Comparison of ENCODE assay signal across 15 mouse cellular contexts in genomic region chr5:111096750-111097149, GRCm38 (mm10).
DNase-seq lines count a peak whose midpoint lies in the region; ATAC-seq and TF ChIP-seq lines count a peak whose summit lies in the region.
"Had no signal": no experiment of that assay in that cellular context is flagged by ENCODE, and none has a peak within 500 bp of the region (broad histone marks: within the 10 kb centered on the region; RNA-seq: fewer than 3 reads in every experiment).

No protein-coding gene starts in this region.

- DNase-seq in lung, postnatal 25 days (ENCODE audit: low spot score): no peak
- no peak for DNase-seq in Patski (ENCODE audit: low read depth, low spot score)
- DNase-seq in hindbrain, embryonic 11.5 days (ENCODE audit: low spot score): no peak
- no peak for DNase-seq in right cerebral cortex, postnatal 10 days (ENCODE audit: low spot score in 2 of 2)
- no peak for DNase-seq in frontal cortex, postnatal 25 days (ENCODE audit: low spot score in 2 of 2)
- DNase-seq: adrenal gland, adult 8-10 months; gastrocnemius, adult 2 months; heart, postnatal 36 days; right cerebral cortex, adult 18-20 months; thymus, postnatal 14 days had no signal

- no peak overlapping the region for H3K4me2 ChIP-seq in lung, embryonic 15.5 days
- H3K4me2 ChIP-seq in hindbrain, embryonic 11.5 days (replicated peaks; ENCODE audit: low read depth, low read length): no peak overlapping the region
- H3K4me2 ChIP-seq in midbrain, embryonic 16.5 days (ENCODE audit: low read length): no peak overlapping the region

- ATAC-seq in lung, embryonic 15.5 days (ENCODE audit: borderline replicate concordance, extremely low read depth, low FRiP score, low TSS enrichment): no peak
- peak; percentile 67 for ATAC-seq in Patski
- 0 out of 2 replicates have a peak, but pooled peaks have one; percentile 17 for ATAC-seq in hindbrain, embryonic 11.5 days (ENCODE audit: low FRiP score)
- ATAC-seq in midbrain, embryonic 16.5 days: peak; percentile 46; the same call in 1 of the 2 replicates

- in situ Hi-C loops in Patski (cut with MboI; ENCODE audit: low pct_unique_long_range_greater_than_20kb): no loop called here

- H3K9ac ChIP-seq in lung, embryonic 15.5 days: no peak overlapping the region
- no peak overlapping the region for H3K9ac ChIP-seq in hindbrain, embryonic 11.5 days (ENCODE audit: low read depth, low read length)
- no peak overlapping the region for H3K9ac ChIP-seq in midbrain, embryonic 16.5 days (ENCODE audit: low read depth, low read length)
- H3K9ac ChIP-seq: liver, embryonic 14.5 days had no signal

- no peaks in the 10 kb centered on the region for H3K27me3 ChIP-seq in lung, embryonic 15.5 days
- H3K27me3 ChIP-seq in Patski: no peaks in the 10 kb centered on the region
- H3K27me3 ChIP-seq in hindbrain, embryonic 11.5 days (ENCODE audit: control insufficient read depth, insufficient read depth, low read length): no peaks in the 10 kb centered on the region
- H3K27me3 ChIP-seq in midbrain, embryonic 16.5 days (ENCODE audit: control insufficient read depth, insufficient read depth, low read depth, low read length): no peaks in the 10 kb centered on the region

- peak overlapping the region; percentile 43; the same call in 1 of the 2 replicates for H3K27ac ChIP-seq in lung, embryonic 15.5 days
- no peak overlapping the region for H3K27ac ChIP-seq in hindbrain, embryonic 11.5 days (ENCODE audit: low read depth, low read length)
- H3K27ac ChIP-seq in midbrain, embryonic 16.5 days (ENCODE audit: low read length): no peak overlapping the region
- H3K27ac ChIP-seq: liver, embryonic 14.5 days had no signal

- CTCF ChIA-PET in Patski (lab: Charles Lee): interaction anchor here (1.3 to 3.6 kb wide), 4 partner anchors 12 to 26 kb away, joined by 4 to 26 read pairs (median 5); no protein-coding TSS in a partner anchor

- H3K36me3 ChIP-seq in lung, embryonic 15.5 days: peaks cover 5% of the 10 kb centered on the region
- 0 out of 2 replicates have a peak, but pooled peaks cover 4% of the 10 kb centered on the region for H3K36me3 ChIP-seq in hindbrain, embryonic 11.5 days (ENCODE audit: control insufficient read depth, insufficient read depth, low read length)
- peaks cover 6% of the 10 kb centered on the region; the same call in 1 of the 2 replicates for H3K36me3 ChIP-seq in midbrain, embryonic 16.5 days (ENCODE audit: control insufficient read depth, insufficient read depth, low read length)

- no peaks in the 10 kb centered on the region for H3K9me3 ChIP-seq in lung, embryonic 15.5 days
- no peaks in the 10 kb centered on the region for H3K9me3 ChIP-seq in hindbrain, embryonic 11.5 days (ENCODE audit: control insufficient read depth, low read length)
- H3K9me3 ChIP-seq in midbrain, embryonic 16.5 days (replicated peaks; ENCODE audit: control insufficient read depth, low read length, poor library complexity, severe bottlenecking): no peaks in the 10 kb centered on the region
- H3K9me3 ChIP-seq: megakaryocyte, embryonic 14.5 days had no signal

- WGBS in lung, embryonic 15.5 days: 33% methylated on average over 5 of the region's 5 CpGs
- 37% methylated on average over 5 of the region's 5 CpGs for WGBS in hindbrain, embryonic 11.5 days
- 14% methylated on average over 5 of the region's 5 CpGs for WGBS in midbrain, embryonic 16.5 days

- H3K4me3 ChIP-seq in lung, embryonic 15.5 days: no peak overlapping the region
- H3K4me3 ChIP-seq in hindbrain, embryonic 11.5 days (ENCODE audit: low read depth, low read length): no peak overlapping the region
- H3K4me3 ChIP-seq in midbrain, embryonic 16.5 days (ENCODE audit: low read depth, low read length): no peak overlapping the region
- H3K4me3 ChIP-seq: erythroblast, embryonic 14.5 days; gastrocnemius, adult 2 months; megakaryocyte, embryonic 14.5 days had no signal

- no peak for TF ChIP-seq CTCF in Patski (IDR thresholded peaks at IDR 0.05)

- POLR2A ChIA-PET in Patski (lab: Charles Lee): no interaction called here

- peaks cover 33% of the 10 kb centered on the region for H3K4me1 ChIP-seq in lung, embryonic 15.5 days
- peaks cover 14% of the 10 kb centered on the region for H3K4me1 ChIP-seq in hindbrain, embryonic 11.5 days (replicated peaks; ENCODE audit: control insufficient read depth, insufficient read depth, low read length)
- peaks cover 30% of the 10 kb centered on the region for H3K4me1 ChIP-seq in midbrain, embryonic 16.5 days (ENCODE audit: control insufficient read depth, insufficient read depth, low read length)
